Mouse (Mus musculus) stomach, postnatal 0 days (tissue): Measurements from ENCODE around the gene 4933405L10Rik. TPM values are rescaled to one million over a fixed set of nuclear protein-coding genes. Genes with fewer than 3 reads are reported as not detected.

ENCODE experiments used
- ATAC-seq: fragments of 200-750 bp; cut with Nextera tagmentation; 2 replicates; pipeline ENCODE4 v1.8.0; 2017; ENCODE audit not compliant: low FRiP score, low TSS enrichment
- DNase-seq: peaks from one replicate; pipeline ENCODE4 v3.0.0-alpha.2; 2016; ENCODE audit warnings: low spot score
- H3K27ac ChIP-seq: fragments of 300-500 bp; sonication (generic); replicated peaks from 2 replicates; pipeline ENCODE4 v1.5.1; 2014; ENCODE audit warnings: mild to moderate bottlenecking, control low read depth
- H3K27me3 ChIP-seq: fragments of 300-500 bp; sonication (generic); 2 replicates; pipeline ENCODE4 v1.6.1; 2014; ENCODE audit warnings: low read length; ENCODE audit not compliant: control insufficient read depth, insufficient read depth
- H3K36me3 ChIP-seq: fragments of 300-500 bp; sonication (generic); 2 replicates; pipeline ENCODE4 v1.6.1; 2014; ENCODE audit warnings: low read length, mixed read lengths; ENCODE audit not compliant: control insufficient read depth, insufficient read depth
- H3K4me1 ChIP-seq: fragments of 300-500 bp; sonication (generic); replicated peaks from 2 replicates; pipeline ENCODE4 v1.6.1; 2014; ENCODE audit warnings: antibody characterized with exemption; ENCODE audit not compliant: control insufficient read depth, insufficient read depth
- H3K4me2 ChIP-seq: fragments of 300-500 bp; sonication (generic); replicated peaks from 2 replicates; pipeline ENCODE4 v1.6.1; 2014; ENCODE audit warnings: low read depth, mild to moderate bottlenecking, control low read depth, moderate library complexity
- H3K4me3 ChIP-seq: fragments of 300-500 bp; sonication (generic); 2 replicates; pipeline ENCODE4 v1.5.1; 2014; ENCODE audit warnings: low read depth, low read length, control low read depth
- H3K9ac ChIP-seq: fragments of 300-500 bp; sonication (generic); 2 replicates; pipeline ENCODE4 v1.6.1; 2014; ENCODE audit warnings: mild to moderate bottlenecking, low read length, control low read depth, mixed read lengths
- H3K9me3 ChIP-seq: fragments of 300-500 bp; sonication (generic); 2 replicates; pipeline ENCODE4 v1.6.1; 2016; ENCODE audit warnings: low read length; ENCODE audit not compliant: control insufficient read depth
- CTCF ChIP-seq: IDR thresholded peaks from 2 replicates; pipeline ENCODE4 v1.5.1; 2016; ENCODE audit warnings: antibody characterized with exemption, low read depth, mild to moderate bottlenecking, moderate library complexity
- EP300 ChIP-seq: optimal IDR thresholded peaks from 2 replicates; pipeline ENCODE3; 2016; ENCODE audit warnings: antibody characterized with exemption
- WGBS: fragments of 180-500 bp; shearing (Covaris S2); extraction: QIAGEN DNeasy Blood & Tissue Kit; methylation state at CpG from one replicate; pipeline ENCODE4 v1.1.7; 2014; 5-methylcytosine and 5-hydroxymethylcytosine counted together
- polyA plus RNA-seq: library from polyadenylated mRNA; unstranded; fragments of >200 nt; fragmentation: Nextera tagmentation; extraction: Ambion mirVana; gene quantifications from 2 replicates; pipeline ENCODE4 v1.2.1, GENCODE M21; 2015

The 4933405L10Rik gene
- polyA plus RNA-seq, 1 experiment from 2014 or later = 0.13 TPM

DNA sequence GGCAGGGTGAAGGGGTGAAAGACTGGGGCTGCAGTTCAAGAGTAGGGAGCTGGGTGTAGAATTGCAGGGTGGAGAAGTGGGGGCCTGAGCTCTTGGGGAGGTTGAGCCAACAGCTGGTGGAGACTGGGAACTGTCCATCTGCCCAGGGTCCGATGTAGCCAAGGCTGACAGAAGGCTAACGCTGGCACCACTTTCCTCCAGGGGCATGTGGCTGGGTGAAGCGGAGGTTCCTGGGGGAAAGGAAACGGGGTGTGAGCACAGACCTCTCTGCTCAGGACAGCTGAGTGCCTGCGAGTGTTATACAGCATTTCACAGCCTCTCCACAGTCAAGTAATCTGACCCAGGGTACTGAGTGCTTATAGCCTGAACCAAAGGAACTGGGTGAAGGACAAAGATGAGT, 8.7 kb upstream of the 4933405L10Rik start:
- no peak overlapping the region for H3K27ac ChIP-seq
- H3K36me3 ChIP-seq = peaks cover 8% of the 10 kb centered on the region; the same call in 1 of the 2 replicates
- ATAC-seq (no peak), DNase-seq (no peak)
- no peak overlapping the region for H3K4me2 ChIP-seq
- WGBS = 93% methylated on average over 5 of the region's 5 CpGs
- H3K4me3 ChIP-seq = no peak overlapping the region
- H3K9ac ChIP-seq = no peak overlapping the region
- H3K27me3 ChIP-seq = no peaks in the 10 kb centered on the region
- TF ChIP-seq CTCF (no peak), EP300 (no peak)
- no peaks in the 10 kb centered on the region for H3K9me3 ChIP-seq
- peaks cover 7% of the 10 kb centered on the region; the same call in 1 of the 2 replicates for H3K4me1 ChIP-seq

DNA sequence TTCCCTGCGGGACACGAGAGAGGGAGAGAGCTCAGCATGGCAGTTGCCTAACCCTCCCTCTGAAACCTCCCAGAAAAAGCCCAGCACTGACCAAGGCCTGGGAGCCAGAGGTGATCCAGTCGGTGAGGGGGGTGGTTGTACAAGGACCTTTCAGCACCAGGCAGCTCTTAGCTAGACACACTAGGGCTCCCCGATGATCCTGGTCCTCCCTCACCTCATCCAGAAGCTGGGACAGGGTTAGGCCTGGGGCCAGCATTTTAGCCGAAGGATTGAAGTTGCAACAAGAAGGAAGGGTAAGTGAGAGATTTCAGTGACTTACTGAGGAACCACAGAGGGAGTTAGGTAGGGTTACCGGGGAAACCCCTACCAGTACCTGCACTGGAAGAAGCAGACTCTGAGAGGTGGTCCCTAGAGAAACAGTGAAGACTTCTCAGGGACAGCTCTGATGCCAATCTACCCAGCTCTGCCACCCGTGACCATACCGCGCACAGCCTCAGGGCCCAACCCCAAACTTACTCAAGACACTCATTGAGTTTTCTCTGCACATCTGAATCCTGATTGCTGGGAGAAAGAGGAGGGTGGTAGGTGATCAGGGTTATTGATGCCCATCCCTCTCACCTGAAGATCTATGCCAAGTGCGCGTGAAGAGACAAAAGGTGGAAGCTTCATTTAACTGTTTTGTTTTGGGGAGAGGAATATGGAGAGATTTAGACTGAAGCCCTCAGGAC, 7.8 kb upstream of the 4933405L10Rik start:
- Histone ChIP-seq H3K27ac (no peak overlapping the region), H3K4me1 (peaks cover 7% of the 10 kb centered on the region; the same call in 1 of the 2 replicates), H3K9me3 (no peaks in the 10 kb centered on the region), H3K4me3 (no peak overlapping the region; the same call in 1 of the 2 replicates), H3K4me2 (peak overlapping the region; percentile 87), H3K36me3 (peaks cover 12% of the 10 kb centered on the region), H3K9ac (peak overlapping the region; percentile 66), H3K27me3 (no peaks in the 10 kb centered on the region)
- ATAC-seq = no peak
- TF ChIP-seq CTCF = no peak
- no peak for TF ChIP-seq EP300
- no peak for DNase-seq
- 92% methylated on average over 11 of the region's 11 CpGs for whole genome bisulfite sequencing

DNA sequence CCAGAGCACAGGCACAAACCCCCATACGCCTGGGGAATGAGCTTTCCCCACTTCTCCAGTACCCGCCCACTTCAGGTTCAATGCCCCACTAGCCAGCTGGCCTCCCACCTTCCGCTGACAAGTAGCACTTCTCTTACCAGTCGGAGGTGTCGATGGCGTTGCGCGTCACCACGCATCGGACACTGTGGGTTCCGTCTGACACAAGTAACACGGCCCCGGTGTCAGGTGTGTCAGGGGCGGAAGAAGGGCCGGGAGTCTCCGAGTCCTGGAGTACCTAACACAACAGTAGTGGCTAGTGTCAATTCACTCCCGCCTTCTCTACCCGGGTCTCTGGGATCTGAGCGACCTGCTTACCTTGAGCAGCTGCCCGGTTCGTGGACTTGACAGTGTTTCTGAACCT, 6.9 kb upstream of the 4933405L10Rik start:
- H3K4me2 ChIP-seq = peak overlapping the region; percentile 87
- no peaks in the 10 kb centered on the region for H3K27me3 ChIP-seq
- TF ChIP-seq EP300 (no peak), CTCF (no peak)
- peak overlapping the region; percentile 69 for H3K4me3 ChIP-seq
- H3K36me3 ChIP-seq = peaks cover 12% of the 10 kb centered on the region
- DNase-seq (no peak), ATAC-seq (peak; percentile 34)
- under 1% methylated on average over 21 of the region's 21 CpGs for WGBS
- H3K9me3 ChIP-seq = no peaks in the 10 kb centered on the region
- H3K9ac ChIP-seq = peak overlapping the region; percentile 66
- H3K27ac ChIP-seq = peak overlapping the region; percentile 89
- H3K4me1 ChIP-seq = peaks cover 7% of the 10 kb centered on the region; the same call in 1 of the 2 replicates

DNA sequence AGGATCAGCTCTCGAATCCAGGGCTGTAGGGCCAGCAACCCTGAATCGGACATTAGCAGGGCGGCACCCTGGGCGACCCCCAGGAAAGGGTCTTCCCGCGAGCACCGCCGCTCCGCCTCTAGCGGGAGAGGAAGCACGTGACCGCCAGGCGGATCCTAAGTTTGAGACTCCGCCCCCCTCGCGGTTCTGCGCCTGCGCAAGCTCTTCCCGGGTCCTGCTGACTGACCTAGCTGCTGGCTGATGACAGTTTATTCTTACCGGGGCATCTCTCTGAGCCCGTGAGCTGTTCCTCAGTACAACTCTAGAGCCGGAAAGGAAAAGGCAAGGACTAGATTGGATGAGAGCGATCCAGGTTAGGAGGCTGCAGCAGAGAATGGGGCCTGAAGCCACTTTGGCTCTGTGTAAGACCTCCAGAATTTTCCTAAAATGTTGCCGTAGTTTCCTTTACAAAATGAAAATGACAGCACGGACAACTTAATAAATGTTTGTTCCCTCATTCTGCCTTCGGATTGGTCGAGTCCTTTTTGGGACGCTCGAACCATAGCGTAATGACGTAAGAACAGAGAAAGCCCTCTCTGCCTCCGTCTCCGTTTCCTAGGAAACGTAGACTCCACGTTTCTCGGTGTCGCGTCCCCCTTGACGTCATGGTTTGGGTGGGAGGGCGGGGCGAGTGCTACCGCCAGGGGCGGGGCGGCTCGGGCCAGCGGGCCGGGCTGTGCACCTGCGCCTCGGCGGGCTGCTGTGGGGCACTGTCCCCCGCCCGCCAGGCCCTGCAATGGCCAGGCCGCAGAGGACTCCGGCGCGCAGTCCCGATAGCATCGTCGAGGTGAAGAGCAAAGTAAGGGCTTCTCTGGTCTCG, 6.3 kb upstream of the 4933405L10Rik start, which contains the start of the genes Acd and Pard6a:
Acd (minus strand) TSS at position 137 of the 859 bp plus-strand sequence.
Pard6a (plus strand) TSS at position 183 of the 859 bp plus-strand sequence.
- Histone ChIP-seq H3K27ac (peak within 1 kb of the TSS; percentile 89), H3K36me3 (peaks cover 12% of the 10 kb centered on the region), H3K9me3 (no peaks in the 10 kb centered on the region), H3K4me3 (peak within 1 kb of the TSS; percentile 69), H3K27me3 (no peaks in the 10 kb centered on the region), H3K4me1 (peaks cover 7% of the 10 kb centered on the region; the same call in 1 of the 2 replicates), H3K9ac (peak within 1 kb of the TSS; percentile 66), H3K4me2 (peak within 1 kb of the TSS; percentile 87)
- ATAC-seq = peak; percentile 75
- peak; percentile 96 for DNase-seq
- TF ChIP-seq EP300 (no peak), CTCF (peak; percentile 19; the same call in 1 of the 2 replicates)
- 1% methylated on average over 59 of the region's 60 CpGs for WGBS

DNA sequence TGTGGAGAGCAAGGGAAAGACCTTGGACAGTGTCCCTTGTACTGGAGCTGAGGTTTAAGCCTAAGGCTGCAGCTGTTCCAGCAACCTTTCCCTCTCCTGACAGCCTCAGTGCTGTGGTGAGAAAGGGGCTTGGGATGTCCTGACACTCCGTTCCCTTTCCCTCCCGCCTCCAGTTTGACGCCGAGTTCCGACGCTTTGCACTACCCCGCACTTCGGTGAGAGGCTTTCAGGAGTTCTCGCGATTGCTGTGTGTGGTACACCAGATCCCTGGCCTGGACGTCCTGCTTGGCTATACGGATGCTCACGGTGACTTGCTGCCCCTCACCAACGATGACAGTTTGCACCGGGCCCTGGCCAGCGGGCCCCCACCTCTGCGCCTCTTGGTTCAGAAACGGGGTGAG, 5.5 kb upstream of the 4933405L10Rik start:
- Histone ChIP-seq H3K9ac (peak overlapping the region; percentile 14; the same call in 1 of the 2 replicates), H3K4me1 (peaks cover 7% of the 10 kb centered on the region; the same call in 1 of the 2 replicates), H3K4me3 (peak overlapping the region; percentile 69), H3K27me3 (no peaks in the 10 kb centered on the region), H3K9me3 (no peaks in the 10 kb centered on the region), H3K36me3 (peaks cover 12% of the 10 kb centered on the region), H3K27ac (peak overlapping the region; percentile 37; the same call in 1 of the 2 replicates), H3K4me2 (peak overlapping the region; percentile 87)
- DNase-seq = no peak
- TF ChIP-seq EP300 = no peak
- no peak for TF ChIP-seq CTCF
- WGBS = 41% methylated on average over 18 of the region's 18 CpGs
- ATAC-seq = no peak
